Mouse (Mus musculus) bone marrow, adult 2 months (tissue): ENCODE measurements around the gene Nfkbiz. TPM values are rescaled to one million over a fixed set of nuclear protein-coding genes. Genes with fewer than 3 reads are reported as not detected.

Source experiments
- H3K27ac ChIP-seq: fragments of 200-500 bp; 2 replicates; pipeline ENCODE4 v1.5.1; 2012; ENCODE audit warnings: low read depth, mild to moderate bottlenecking, control low read depth, inconsistent platforms, low read length; ENCODE audit not compliant: control insufficient read depth, poor library complexity, insufficient read depth
- H3K4me1 ChIP-seq: fragments of 200-500 bp; 2 replicates; pipeline ENCODE4 v1.6.1; 2011; ENCODE audit warnings: low read length; ENCODE audit not compliant: control insufficient read depth, insufficient read depth
- H3K4me3 ChIP-seq: fragments of 200-500 bp; replicated peaks from 2 replicates; pipeline ENCODE3; 2011; ENCODE audit warnings: mild to moderate bottlenecking, low read depth, low read length, control low read depth; ENCODE audit not compliant: control insufficient read depth
- CTCF ChIP-seq: fragments of 200-500 bp; IDR thresholded peaks from 2 replicates; pipeline ENCODE4 v1.5.1; 2011; ENCODE audit warnings: low read length, control low read depth; ENCODE audit not compliant: control insufficient read depth, insufficient read depth
- POLR2A ChIP-seq: fragments of 200-500 bp; IDR thresholded peaks from 2 replicates; pipeline ENCODE4 v1.6.1; 2011; ENCODE audit warnings: low read depth, mild to moderate bottlenecking, control low read depth, low read length, borderline replicate concordance; ENCODE audit not compliant: control insufficient read depth
- WGBS: fragments of 180-500 bp; shearing (Covaris S2); methylation state at CpG from one replicate; pipeline ENCODE4 v1.1.7; 2018; 5-methylcytosine and 5-hydroxymethylcytosine counted together
- polyA plus RNA-seq: library from polyadenylated mRNA; stranded (reverse); fragments of >200 nt; gene quantifications from 2 replicates; pipeline ENCODE4 v1.2.4, GENCODE M21; 2011; ENCODE audit warnings: low replicate concordance; ENCODE audit not compliant: missing spikeins, insufficient read depth, insufficient read length

Gene Nfkbiz
- polyA plus RNA-seq, 1 experiment: 8.6 TPM

- H3K4me1 ChIP-seq: no peaks in the 10 kb centered on the region
- 46% methylated on average over 6 of the region's 6 CpGs for WGBS
- no peak overlapping the region for H3K4me3 ChIP-seq
- TF ChIP-seq POLR2A (no peak), CTCF (no peak)
- H3K27ac ChIP-seq: no peak overlapping the region
Observed at GRCm38 (mm10) chr16:55807505-55807932, 31.2 kb downstream of the Nfkbiz start.

GRCm38 (mm10) chr16:55804799-55805198, 33.9 kb downstream of the Nfkbiz start:
- no peaks in the 10 kb centered on the region for H3K4me1 ChIP-seq
- 39% methylated on average over 1 of the region's 1 CpGs for WGBS
- TF ChIP-seq POLR2A (no peak), CTCF (no peak)
- no peak overlapping the region for H3K27ac ChIP-seq
- no peak overlapping the region for H3K4me3 ChIP-seq

GRCm38 (mm10) chr16:55801629-55802028, 37.1 kb downstream of the Nfkbiz start:
- H3K4me3 ChIP-seq: no peak overlapping the region
- WGBS: 2% methylated on average over 1 of the region's 1 CpGs
- H3K4me1 ChIP-seq: peaks cover 3% of the 10 kb centered on the region
- TF ChIP-seq CTCF: no peak
- no peak for TF ChIP-seq POLR2A
- H3K27ac ChIP-seq: no peak overlapping the region

GRCm38 (mm10) chr16:55798845-55799244, 39.9 kb downstream of the Nfkbiz start:
- 8% methylated on average over 7 of the region's 7 CpGs for whole genome bisulfite sequencing
- TF ChIP-seq CTCF: no peak
- TF ChIP-seq POLR2A: no peak
- Histone ChIP-seq H3K4me3 (no peak overlapping the region), H3K4me1 (peaks cover 3% of the 10 kb centered on the region), H3K27ac (peak overlapping the region; percentile 68; the same call in 1 of the 2 replicates)

- no peak overlapping the region; the same call in 1 of the 2 replicates for H3K27ac ChIP-seq
- TF ChIP-seq CTCF (no peak), POLR2A (no peak)
- no peak overlapping the region for H3K4me3 ChIP-seq
- 41% methylated on average over 7 of the region's 7 CpGs for WGBS
- H3K4me1 ChIP-seq: peaks cover 8% of the 10 kb centered on the region
Observed at GRCm38 (mm10) chr16:55790326-55790725, 48.4 kb downstream of the Nfkbiz start.

DNA sequence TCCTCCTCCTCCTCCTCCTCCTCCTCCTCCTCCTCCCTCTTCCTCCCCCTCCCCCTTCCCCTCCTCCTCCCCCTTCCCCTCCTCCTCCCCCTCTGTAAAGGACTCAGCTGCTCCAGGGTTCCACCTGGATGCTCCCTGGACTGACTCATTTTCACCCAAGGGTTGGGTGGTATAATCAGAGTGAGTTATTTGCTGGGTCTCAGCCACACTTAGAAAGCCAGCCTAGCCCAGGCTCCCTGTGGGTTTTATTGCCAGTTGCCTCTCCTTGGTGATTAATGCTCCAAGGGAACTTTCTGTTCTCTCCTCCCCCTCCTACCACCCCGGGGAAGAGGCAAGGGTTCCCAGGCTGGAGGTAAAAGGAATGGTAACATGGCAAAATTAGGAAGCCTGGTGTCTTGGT, 49.4 kb downstream of the Nfkbiz start:
- peak overlapping the region; percentile 5; the same call in 1 of the 2 replicates for H3K27ac ChIP-seq
- no peak for TF ChIP-seq POLR2A
- no peak for TF ChIP-seq CTCF
- H3K4me3 ChIP-seq: no peak overlapping the region
- WGBS: 4% methylated on average over 1 of the region's 1 CpGs
- peaks cover 8% of the 10 kb centered on the region for H3K4me1 ChIP-seq

GRCm38 (mm10) chr16:55788671-55789070, 50.0 kb downstream of the Nfkbiz start:
- Histone ChIP-seq H3K4me3 (no peak overlapping the region), H3K4me1 (peaks cover 8% of the 10 kb centered on the region), H3K27ac (no peak overlapping the region)
- 15% methylated on average over 5 of the region's 5 CpGs for WGBS
- no peak for TF ChIP-seq CTCF
- TF ChIP-seq POLR2A: no peak

DNA sequence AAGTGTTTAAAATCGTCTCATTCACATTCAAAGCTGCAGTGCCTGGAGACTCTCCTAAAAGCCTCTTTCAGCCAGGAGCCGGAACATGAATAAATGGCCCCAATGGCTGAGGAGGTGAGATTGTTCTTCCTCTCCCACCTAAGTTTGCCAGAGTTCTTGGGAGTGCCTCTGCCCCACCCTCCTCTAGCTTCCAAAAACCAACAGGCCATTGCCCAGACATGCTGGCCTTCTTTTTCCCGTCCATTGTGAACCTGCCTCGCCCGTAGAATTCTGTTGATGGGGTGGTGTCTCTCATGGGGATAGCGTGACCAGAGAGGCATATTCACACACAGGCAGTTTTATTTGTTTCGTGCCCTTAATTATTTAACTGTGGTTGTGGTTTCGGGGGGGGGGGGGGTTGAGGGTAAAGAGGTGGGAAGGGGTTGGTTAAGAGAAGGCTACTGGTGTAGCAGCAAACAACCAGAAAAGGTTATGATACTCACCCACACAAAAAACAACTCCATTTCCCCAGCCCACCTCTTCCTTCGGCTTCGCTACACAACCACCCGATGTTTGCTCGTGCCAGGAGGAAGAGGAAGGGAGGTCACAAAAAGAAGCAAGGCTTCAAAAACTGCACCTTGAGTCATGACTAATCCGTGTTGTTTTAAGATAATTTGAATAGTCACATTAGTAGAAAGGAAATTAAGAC, 51.2 kb downstream of the Nfkbiz start:
- Histone ChIP-seq H3K4me3 (no peak overlapping the region), H3K4me1 (peaks cover 8% of the 10 kb centered on the region), H3K27ac (no peak overlapping the region)
- no peak for TF ChIP-seq POLR2A
- TF ChIP-seq CTCF: no peak
- 30% methylated on average over 13 of the region's 13 CpGs for WGBS

- WGBS: 79% methylated on average over 7 of the region's 7 CpGs
- Histone ChIP-seq H3K27ac (no peak overlapping the region), H3K4me3 (no peak overlapping the region), H3K4me1 (peaks cover 8% of the 10 kb centered on the region)
- no peak for TF ChIP-seq CTCF
- no peak for TF ChIP-seq POLR2A
Observed at GRCm38 (mm10) chr16:55784379-55784778, 54.3 kb downstream of the Nfkbiz start.
